Mouse (Mus musculus) layer of hippocampus, adult 8-10 months (tissue): ENCODE measurements at regions not wholly inside any gene's neighbourhood (a gene's known extent, or its start where the extent isn't known, plus 50 kb on each side); places are given as distances from the start of the nearest gene placed in this dataset.

Experiments
- DNase-seq, 2 experiments: peaks; one replicate each; pipeline ENCODE4 v3.0.0; 2022; ENCODE audit warnings: low spot score in 2 of 2

DNA sequence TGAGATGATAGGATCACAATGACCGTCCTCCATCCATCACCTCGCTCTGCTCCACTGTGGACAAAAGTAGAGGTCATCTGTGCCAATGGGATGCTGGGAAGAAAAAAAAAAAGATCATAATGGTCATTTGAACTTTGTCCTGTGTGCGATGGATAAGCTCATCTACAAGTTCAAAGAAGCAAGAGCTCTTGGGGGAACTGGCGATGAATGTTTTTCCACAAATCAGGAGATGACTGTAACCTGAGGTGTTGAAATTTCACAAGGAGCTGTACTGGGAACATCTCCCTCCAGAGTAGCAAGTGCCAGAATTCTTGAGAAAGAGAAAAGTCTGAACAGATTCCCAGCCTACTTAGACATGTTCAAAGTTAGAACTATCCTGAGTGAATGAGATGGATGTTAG is 287.0 kb downstream of the Tns3 start:
- no peak for DNase-seq

DNA sequence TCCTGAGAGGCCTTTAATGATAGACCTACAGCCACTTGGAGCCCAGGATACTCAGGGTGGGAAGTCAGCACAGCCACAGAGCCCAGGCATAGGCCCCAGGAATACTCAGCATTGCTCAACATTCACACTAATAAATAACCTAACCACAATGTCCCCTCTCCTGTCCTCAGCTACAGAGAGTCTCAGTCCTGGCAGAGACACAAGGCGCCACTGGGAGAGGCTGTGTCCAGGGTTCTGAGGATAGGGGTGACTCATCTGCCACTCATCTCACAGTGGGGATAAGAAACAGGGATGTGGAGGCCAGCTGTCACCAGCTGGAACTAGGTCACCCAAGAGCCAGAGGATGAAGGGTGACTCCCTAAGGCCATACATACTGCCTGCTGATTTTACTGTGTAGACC is 298.8 kb downstream of the Tns3 start:
- DNase-seq: no peak

DNA sequence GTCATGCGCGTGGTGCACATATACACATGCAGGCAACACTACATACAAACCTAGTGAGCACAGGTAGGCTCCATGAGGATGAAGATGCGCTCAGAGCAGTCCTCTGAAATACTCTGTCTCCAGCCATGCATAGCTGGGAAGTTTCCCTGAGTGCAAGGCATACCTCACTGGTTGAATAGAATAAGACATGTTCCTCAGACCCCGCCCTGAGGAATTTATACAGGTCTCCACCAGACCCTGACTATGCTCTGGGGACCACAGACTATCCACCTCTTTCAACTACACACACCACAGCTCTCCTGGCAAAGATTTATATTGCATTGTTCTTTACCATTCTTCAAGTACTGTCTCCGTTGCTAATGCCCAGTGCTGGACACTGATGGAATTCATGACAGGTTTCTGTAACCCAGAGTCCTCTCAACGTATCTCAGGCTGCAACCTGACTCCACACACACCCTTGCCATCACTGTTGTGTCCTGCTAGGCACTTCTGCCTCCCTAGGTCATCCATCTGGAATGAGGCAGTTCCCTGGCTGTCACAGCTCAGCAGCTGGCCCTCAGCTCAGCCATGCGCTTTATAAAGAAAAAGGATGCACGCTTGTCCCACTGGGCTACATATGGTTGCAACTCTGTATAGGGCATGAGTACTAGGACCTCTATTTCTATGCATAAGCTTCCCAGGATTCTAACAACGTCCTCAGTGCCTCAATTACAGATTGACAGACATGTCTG is 299.5 kb downstream of the Tns3 start:
- no peak for DNase-seq

DNA sequence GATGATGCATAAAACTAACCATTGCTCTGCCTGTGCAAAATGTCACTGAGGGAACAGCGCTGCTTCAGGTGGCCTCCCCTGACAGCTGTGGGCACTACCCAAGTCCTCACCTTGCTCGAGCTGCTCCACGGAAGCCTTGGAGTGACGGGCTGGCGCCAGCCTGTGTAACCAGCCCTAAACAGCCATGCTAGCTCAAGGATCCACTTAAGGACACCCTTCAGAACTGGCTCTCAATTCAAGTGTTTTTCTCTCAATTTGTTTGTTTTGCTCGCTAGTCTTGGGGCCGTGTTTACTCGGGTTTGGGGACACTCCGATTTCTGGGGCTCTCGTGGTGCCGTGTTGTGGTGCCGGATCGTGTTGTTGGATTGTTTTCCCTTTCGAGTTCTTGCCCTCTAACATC is 319.4 kb downstream of the Tns3 start:
- DNase-seq: no peak

DNA sequence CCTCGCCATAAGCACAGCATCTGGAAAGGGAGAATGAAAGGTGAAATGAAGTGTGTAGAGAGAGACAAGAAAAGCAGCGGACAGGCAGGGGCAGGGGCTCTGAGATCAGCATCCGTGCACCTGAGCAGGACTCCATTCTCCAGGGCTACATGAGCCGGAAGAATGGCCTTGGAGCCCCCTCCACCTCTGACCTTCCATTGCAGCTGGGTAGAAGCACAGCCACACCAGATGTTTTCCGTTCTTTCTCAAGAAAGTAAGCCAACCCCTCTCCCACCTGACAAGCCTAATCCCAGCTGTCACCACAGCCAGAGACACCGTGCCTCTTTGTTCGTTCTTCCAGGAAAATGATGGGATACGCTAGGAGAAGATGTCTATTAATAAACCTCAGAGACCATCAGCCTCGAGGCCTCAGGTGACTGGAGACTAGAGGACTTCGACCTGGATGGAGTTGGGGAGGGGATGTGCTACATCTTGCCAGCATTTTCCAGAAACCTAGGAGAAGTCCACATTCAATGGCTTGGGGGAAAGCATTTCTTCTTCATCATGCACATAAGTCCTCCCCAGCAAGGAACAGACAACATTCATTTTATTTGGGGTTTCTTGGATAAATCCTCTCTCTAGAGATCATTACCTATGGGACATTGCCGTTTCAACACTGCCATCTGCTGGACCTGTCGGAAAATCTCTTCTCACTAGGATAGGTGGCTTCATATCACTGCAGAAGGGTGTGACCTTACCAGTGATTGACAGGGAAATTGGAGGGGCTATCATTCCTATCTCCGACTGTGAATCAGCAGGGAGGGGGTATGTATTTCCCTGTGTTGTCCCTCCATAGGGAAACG is 361.8 kb downstream of the Tns3 start:
- DNase-seq: peak; percentile 10 to 50

DNA sequence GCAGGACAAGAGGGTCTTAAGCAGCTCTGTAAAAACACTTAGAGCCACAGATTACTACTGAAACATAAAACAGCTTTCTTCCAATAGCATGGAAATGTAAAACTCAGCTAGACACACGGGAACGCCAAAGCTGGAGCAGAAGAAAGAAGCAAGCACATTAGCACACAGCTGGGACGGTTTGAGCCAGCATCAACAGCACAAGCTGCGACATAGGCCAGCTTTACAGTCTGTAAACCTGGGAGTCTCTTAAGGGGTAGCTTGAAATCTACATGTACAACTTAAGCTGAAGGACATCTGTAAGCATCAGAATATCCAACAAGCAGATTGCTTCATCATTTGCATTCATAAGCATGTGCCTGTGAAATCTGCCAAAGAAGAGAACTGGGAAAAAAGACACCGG is 366.9 kb downstream of the Tns3 start:
- DNase-seq: no peak

DNA sequence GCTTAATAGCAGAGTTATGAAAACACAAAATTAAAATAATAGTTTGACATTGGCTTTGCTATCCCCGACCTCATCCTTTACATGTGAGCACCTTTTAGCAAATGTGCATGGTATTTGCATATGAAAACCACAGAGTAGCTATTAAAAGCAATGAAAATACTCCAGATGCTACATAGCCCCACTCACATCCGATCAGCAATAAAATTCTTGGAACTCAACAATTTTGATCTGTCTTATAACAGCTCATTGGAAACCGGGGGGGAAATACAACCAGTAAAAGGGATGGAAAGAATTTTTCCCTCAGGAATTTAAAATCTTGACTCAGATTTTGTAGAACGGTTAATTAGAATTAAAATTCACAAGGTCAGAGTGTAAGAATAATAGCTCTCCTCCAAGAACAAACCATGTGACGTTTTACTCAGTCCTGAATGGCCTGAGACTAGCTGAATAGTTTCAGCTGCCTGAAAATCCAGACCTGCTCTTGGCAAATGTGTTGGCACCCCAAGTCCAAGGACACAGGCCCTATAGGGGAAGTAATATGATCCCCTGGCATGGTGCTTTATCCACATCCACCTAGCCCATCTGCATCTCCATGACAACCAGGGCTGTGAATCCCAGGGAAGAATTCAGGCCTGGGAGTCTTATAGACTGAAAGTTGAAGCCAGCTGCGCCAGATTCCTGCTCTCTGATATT is 370.9 kb downstream of the Tns3 start:
- no peak for DNase-seq

DNA sequence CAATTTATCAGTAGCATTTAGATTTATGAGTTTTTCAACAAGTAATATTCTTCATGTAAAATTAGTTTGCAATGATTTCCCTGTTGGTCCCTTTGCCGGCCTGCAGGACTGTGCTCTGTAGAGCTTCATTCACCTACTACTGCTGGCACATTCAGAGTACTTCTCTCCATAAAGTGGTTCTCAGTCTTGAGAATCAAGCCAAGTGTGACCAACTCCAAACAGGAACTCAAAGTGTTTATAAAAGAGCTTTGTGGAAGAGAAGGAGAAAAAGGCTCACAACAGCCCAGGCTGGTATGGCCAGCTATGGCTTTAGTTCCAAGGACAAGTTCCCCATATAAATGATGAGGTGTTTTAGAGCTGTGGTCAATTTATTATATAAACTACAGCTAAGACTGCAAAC is 379.1 kb downstream of the Tns3 start:
- no peak for DNase-seq

DNA sequence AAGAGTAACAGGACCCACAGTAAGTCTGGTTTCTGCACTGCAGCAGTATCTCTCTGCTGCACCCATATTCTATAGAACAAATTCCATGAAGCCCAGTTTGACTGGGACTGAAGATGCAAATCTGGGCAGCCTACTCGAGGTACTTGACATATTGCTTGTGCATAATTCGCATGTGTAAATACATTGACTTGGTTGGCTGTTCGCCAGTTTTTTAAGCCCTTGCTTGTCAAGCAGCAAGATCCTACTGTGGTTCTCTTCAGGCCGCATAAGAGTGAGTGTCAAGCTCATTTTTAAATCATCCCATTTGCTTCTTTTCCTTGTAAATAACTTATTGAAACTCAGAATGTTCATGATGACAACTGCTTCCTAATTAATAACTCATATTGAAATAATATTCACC is 389.1 kb downstream of the Tns3 start:
- no peak for DNase-seq

DNA sequence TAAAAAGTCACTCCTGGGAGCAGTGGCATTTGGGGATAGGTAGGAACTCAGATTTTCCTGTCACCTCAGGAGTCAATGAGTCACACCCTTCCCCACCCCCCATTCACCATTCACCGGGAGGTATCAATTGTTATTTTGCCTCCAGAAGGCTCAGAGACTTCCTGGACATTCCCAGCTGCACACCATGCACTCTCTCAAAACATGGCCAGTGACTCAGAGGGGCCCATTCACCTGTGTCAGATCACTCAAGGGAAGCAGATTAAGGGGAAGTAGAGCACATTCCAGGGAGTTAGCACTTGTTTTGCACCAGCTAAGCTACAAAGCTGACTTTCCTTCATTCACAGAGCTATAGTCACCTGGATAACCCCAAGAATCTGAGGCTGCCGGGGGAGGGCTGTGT is 395.2 kb downstream of the Tns3 start:
- no peak for DNase-seq

DNA sequence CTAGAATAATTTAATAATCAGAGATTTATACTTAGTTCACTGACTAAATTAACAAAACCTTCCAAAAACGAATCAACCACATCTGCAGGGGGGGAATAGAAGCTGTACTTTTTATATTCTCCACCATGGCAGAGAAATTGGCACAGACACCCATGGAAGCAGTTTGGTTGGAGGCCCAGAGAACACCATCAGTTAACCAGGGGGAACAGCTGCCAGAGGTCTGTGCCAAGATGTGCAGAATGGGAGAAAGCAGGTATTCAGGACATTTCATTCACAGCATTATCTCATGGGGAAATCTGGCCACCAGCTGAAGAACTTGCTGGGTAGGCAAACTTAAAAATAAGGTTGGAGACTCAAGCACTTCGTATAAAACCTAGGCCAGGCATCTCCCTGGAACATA is 410.3 kb downstream of the Tns3 start:
- peak; percentile 19 to 40 for DNase-seq

DNA sequence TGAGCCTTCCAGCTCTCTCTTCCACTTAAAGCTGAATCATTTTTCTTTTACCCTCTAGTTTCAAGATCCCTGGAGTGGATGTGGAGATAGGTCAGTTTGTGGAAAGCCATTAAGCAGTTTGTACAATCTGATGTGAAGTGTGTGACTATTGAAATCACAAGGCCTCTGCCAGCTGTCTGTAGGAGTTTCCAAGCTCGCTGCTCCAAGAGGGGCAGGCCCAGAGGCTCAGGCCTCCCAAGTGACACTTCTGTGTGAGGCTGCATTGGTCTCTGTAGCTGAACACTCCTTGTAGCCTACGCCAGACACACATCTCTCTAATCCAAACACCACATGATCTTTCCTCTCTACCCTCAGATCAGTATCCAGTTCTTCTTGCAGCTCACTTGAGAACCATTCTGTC is 413.0 kb downstream of the Tns3 start:
- no peak for DNase-seq

DNA sequence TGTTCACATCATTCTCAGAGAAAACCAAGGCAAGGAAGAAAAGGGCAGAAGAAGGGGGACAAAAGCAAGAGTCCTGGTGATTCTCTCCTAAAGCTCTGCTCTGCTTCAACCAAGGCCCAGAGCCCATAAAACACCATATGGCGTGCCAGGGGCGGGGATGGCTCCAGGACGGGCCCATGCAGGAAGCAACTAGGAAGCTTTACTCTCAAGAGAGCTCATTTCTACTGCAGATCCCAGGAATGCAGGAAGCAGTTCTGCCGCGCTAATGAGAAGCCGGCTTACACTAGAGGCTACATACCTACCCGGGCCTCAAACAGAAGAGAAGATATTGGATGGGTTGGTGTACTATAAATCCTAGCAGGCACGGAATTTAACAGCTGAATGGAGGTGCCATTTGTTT is 414.9 kb downstream of the Tns3 start:
- DNase-seq: no peak

DNA sequence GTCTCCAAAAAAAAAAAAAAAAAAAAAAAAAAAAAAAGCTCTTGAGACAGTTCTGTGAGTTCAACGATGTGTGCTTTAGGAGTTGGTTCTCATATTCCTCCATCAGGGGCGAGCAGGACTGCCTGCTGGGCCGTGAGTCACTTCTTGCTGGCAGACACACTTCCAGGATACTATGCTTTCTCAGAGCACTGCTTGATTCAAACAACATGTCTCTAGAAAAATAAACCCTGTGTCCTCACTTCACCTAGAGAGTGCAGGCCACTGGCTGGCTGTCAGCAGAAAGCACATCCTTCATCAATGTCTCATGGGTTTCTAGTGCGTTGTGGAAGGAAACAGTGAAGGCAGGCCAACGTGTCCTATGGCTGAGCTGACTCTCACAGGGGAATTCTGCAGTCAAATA is 416.8 kb downstream of the Tns3 start:
- DNase-seq: no peak

DNA sequence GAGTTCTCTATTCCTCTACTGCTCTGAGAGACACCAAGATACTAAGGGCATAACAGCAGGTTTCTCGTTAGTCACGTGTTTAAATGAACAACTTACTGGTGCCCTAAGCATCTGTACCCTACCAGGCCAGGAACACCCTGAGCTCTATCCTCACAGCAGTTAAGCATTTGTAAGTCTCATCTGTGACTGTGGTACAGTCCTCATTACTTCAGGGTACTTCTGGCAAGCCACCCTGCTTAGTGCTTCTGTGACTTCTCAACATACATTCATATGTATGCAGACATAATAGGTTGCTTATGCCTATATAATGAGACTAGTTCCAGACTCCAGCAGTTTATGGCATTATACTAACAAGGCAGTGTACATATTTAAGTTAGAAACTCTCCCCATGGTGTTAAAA is 417.3 kb downstream of the Tns3 start:
- no peak for DNase-seq

DNA sequence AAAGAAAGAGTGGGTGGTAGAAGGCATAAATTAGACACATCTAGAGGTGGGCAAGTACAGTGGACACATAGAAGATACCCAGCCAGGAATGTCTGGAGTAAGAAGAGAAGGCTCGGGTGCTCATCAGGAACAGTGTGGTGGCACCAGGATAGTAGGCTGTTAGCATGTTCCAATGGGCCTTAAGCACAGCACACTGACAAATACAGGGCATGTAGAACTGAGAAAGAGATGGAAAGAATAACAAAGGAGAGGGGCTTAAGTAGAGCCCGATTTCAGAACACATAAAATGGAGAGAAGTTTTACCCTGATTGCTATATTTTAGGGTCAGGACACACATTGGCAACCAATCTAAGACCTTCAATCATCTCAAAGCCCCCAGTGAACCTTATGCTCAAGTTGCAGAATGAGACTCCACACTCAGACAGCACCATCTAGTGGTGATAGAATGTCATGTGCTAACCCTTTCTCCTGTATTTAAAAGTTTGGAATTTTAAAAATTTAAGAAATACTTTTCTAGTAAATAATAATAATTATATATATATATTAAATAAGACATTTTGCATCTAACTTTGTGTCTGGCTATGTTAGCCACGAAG is 418.8 kb downstream of the Tns3 start:
- no peak for DNase-seq

DNA sequence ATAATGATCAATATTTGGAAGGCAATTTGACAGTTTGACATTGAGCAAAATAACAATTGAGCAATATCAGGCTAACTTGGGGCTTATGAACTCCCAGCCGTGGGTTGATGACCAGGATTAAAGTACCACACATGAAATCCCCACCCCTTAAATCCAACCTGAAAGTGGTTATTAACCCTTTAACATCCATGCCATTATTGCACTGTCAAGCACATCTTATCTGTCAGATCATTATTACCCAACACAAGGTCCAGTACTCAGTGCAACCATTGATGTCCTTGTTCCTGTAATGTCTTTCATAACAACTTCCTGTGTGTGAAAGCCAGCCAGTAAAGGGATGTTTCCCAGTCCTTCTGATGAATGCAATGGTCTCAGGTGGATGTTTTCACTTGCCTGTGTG is 425.8 kb downstream of the Tns3 start:
- no peak for DNase-seq

DNA sequence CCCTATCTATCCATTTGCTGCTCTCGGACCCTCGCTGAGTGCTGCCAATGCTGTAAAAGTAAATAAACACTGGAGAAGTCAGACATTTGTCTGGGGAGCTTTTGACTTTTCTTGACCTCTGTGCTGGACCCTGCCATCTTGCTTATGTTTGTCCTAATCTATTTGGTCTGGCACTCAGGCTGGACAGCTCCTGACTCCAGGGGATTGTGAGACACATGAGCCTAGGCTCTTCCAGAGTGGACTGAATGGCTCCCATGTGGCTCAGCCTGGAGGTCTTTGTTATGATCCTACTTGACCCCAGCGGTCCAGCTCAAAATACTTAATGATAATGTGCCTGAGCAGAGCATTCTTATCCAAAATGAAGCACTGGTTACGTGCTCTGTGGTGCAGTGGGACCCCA is 426.8 kb downstream of the Tns3 start:
- no peak for DNase-seq

DNA sequence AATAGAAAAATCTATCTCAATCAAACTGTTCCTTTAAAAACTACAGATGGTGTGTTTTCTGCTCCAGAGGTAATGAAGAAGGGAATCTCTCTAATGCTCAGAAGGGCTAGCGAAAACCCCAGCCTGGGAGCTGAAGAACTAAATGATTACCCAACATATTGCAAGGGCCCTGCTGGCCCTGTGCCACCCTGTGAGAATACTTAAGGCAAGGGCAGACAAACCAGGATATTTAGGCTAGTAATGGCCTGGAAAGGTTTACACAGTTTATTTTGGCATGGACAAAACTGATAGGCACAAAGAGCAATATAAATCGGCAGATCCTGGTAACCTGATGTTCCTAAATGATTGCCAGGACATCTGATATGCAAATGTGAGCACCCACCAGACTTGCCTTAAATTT is 428.3 kb downstream of the Tns3 start:
- no peak for DNase-seq

DNA sequence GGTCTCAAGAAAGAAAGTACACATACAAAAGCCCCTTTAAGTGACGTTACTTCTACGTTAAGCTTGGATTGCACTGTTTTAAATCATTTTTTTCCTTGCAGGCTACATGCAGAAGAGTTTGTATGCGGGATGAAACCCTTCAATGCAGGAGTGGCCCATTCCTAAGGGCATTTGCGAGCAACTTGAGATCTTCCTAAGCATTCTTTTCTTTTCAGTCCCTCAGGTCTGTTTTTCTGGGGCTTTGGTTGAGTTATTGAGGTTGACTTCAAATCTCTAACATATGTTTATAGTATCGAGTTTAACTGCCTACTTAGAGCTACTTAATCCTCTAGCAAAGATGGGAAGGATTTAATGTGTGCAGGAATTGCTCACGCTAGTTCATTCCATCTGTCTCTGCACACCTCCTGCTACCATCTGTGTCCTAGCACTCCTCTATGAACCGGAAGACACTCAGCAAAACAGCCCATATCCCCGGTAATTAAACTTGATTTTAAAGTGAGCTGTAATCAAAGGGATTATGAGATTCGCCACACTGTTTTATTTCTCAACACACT is 431.6 kb downstream of the Tns3 start:
- no peak for DNase-seq

DNA sequence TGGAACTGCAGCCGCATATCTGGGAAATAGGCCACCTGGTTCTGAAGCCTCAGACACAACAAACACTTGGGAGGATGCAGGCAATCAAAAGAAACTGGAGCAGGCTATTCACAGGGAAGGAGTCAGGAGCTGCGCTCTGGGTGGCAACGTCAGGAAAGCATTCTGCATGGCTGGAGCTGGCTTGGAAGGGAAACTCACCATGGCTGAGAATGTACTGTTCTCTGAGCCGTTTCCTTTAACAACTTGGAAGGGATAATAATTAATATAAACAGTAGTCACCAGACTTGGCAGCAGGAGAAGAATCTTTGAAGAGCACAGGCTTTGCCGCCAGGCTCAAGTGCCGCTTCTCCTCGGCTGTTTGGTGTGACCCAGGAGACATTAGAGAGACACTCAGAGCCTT is 434.5 kb downstream of the Tns3 start:
- DNase-seq: peak in 1 of 2 experiments; percentile 14
